8 mouse cellular contexts compared by ENCODE assay signal in genomic region chrX:103821832-103822196, GRCm38 (mm10). TPM values are rescaled to one million over a fixed set of nuclear protein-coding genes. Genes with fewer than 3 reads are reported as not detected.
DNase-seq lines count a peak whose midpoint lies in the region; ATAC-seq and TF ChIP-seq lines count a peak whose summit lies in the region.
"Had no signal": no experiment of that assay in that cellular context is flagged by ENCODE, and none has a peak within 500 bp of the region (broad histone marks: within the 10 kb centered on the region; RNA-seq: fewer than 3 reads in every experiment).

Gene Slc16a2 (minus strand): TSS chrX:103821983.

- no peak for TF ChIP-seq CTCF in cortical plate, adult 2 months (IDR thresholded peaks at IDR 0.05; ENCODE audit: extremely low read depth, insufficient read depth, low read length)

- ATAC-seq in intestine, embryonic 15.5 days = peak; percentile 90

- WGBS in intestine, embryonic 15.5 days = 23% methylated on average over 17 of the region's 17 CpGs

- peak; percentile 33 for DNase-seq in adrenal gland, adult 8-10 months
- no peak for DNase-seq in gonadal fat pad, adult 2 months (ENCODE audit: low read depth)
- peak in 1 of 2 experiments; percentile 27 for DNase-seq in left cerebral cortex, postnatal 36 days (ENCODE audit: low spot score in 2 of 2)
- peak; percentile 79 for DNase-seq in mesoderm, embryonic 11.5 days (ENCODE audit: low read depth, low spot score)
- DNase-seq in right cerebral cortex, postnatal 25 days = peak; percentile 49

- peak; percentile 24; the same call in 1 of the 2 replicates for TF ChIP-seq POLR2A in cortical plate, adult 2 months (IDR thresholded peaks at IDR 0.05; ENCODE audit: extremely low read depth, insufficient read depth, low read length)

- no peaks in the 10 kb centered on the region for H3K9me3 ChIP-seq in intestine, embryonic 15.5 days

- intact Hi-C loops in left cerebral cortex, postnatal 36 days (cut with DNase I) = loop anchor here (5.0 kb wide), 1 partner anchor 125 kb away; no protein-coding TSS in a partner anchor

- no peaks in the 10 kb centered on the region for H3K36me3 ChIP-seq in intestine, embryonic 15.5 days

- H3K4me3 ChIP-seq in cortical plate, adult 2 months (ENCODE audit: insufficient read depth, low read length) = peak within 1 kb of the TSS; percentile 97
- peak within 1 kb of the TSS; percentile 51 for H3K4me3 ChIP-seq in intestine, embryonic 15.5 days (replicated peaks)

- no peaks in the 10 kb centered on the region for H3K4me1 ChIP-seq in cortical plate, adult 2 months (ENCODE audit: control insufficient read depth, insufficient read depth, low read length)
- no peaks in the 10 kb centered on the region for H3K4me1 ChIP-seq in intestine, embryonic 15.5 days (replicated peaks)

- peak within 1 kb of the TSS; percentile 94 for H3K4me2 ChIP-seq in intestine, embryonic 15.5 days (replicated peaks)

- H3K27ac ChIP-seq in cortical plate, adult 2 months (ENCODE audit: insufficient read depth, low read length) = peak within 1 kb of the TSS; percentile 78
- peak within 1 kb of the TSS; percentile 66 for H3K27ac ChIP-seq in intestine, embryonic 15.5 days
- H3K27ac ChIP-seq: macrophage had no signal

- H3K27me3 ChIP-seq in intestine, embryonic 15.5 days (replicated peaks) = peaks cover 12% of the 10 kb centered on the region

- peak within 1 kb of the TSS; percentile 47 for H3K9ac ChIP-seq in intestine, embryonic 15.5 days

RNA-seq across cellular contexts. Expression of gene Slc16a2, which starts in this region (rescaled TPM):
- 10 to 100 TPM; 15.5 to 67.8 (median 38.5) TPM for total RNA-seq in adrenal gland, adult 8-10 months (2022)
- 26.3 and 27.5 TPM in 2 replicates for polyA plus RNA-seq in cortical plate, adult 2 months (2012; rRNA removed)
- polyA plus RNA-seq in gonadal fat pad, adult 2 months (2012; rRNA removed) = 49.7 and 59.1 TPM in 2 replicates
- polyA plus RNA-seq in intestine, embryonic 15.5 days (2015; fragmentation: Nextera tagmentation; extraction: Ambion mirVana) = 6.9 and 7.1 TPM in 2 replicates
- total RNA-seq in left cerebral cortex, postnatal 36 days (2021) = 10 to 100 TPM; 30.7 to 39.9 TPM
- polyA plus RNA-seq: macrophage had no signal
